Mouse (Mus musculus) neural tube, embryonic 15.5 days (tissue): Measurements from ENCODE around the gene Pfdn6. TPM values are rescaled to one million over a fixed set of nuclear protein-coding genes. Genes with fewer than 3 reads are reported as not detected.
"Not testable (repeated sequence)": the region's sequence is repeated elsewhere in the genome, so short reads cannot be mapped to it uniquely, and the experiment has no call there.

Source experiments
- ATAC-seq: fragments of 200-750 bp; cut with Nextera tagmentation; 2 replicates; pipeline ENCODE4 v1.8.0; 2017; ENCODE audit warnings: mild to moderate bottlenecking, moderate TSS enrichment, moderate library complexity; ENCODE audit not compliant: low FRiP score
- H3K27ac ChIP-seq: fragments of 300-500 bp; sonication (generic); replicated peaks from 2 replicates; pipeline ENCODE4 v1.5.1; 2015; ENCODE audit warnings: mild to moderate bottlenecking, inconsistent platforms
- H3K27me3 ChIP-seq: fragments of 300-500 bp; sonication (generic); replicated peaks from 2 replicates; pipeline ENCODE4 v1.6.1; 2015; ENCODE audit warnings: inconsistent platforms
- H3K36me3 ChIP-seq: fragments of 300-500 bp; sonication (generic); 2 replicates; pipeline ENCODE4 v1.6.1; 2015; ENCODE audit warnings: inconsistent platforms
- H3K4me1 ChIP-seq: fragments of 300-500 bp; sonication (generic); 2 replicates; pipeline ENCODE4 v1.6.1; 2015; ENCODE audit warnings: inconsistent platforms
- H3K4me2 ChIP-seq: fragments of 300-500 bp; sonication (generic); 2 replicates; pipeline ENCODE4 v1.6.1; 2015; ENCODE audit warnings: inconsistent platforms, mild to moderate bottlenecking, moderate library complexity
- H3K4me3 ChIP-seq: fragments of 300-500 bp; sonication (generic); replicated peaks from 2 replicates; pipeline ENCODE4 v1.5.1; 2015; ENCODE audit warnings: mild to moderate bottlenecking, inconsistent platforms
- H3K9ac ChIP-seq: fragments of 300-500 bp; sonication (generic); replicated peaks from 2 replicates; pipeline ENCODE4 v1.6.1; 2015; ENCODE audit warnings: mild to moderate bottlenecking, inconsistent platforms
- H3K9me3 ChIP-seq: fragments of 300-500 bp; sonication (generic); replicated peaks from 2 replicates; pipeline ENCODE4 v1.6.1; 2016; ENCODE audit warnings: inconsistent platforms
- WGBS: fragments of 180-500 bp; shearing (Covaris S2); methylation state at CpG from one replicate; pipeline ENCODE4 v1.1.7; 2015; ENCODE audit warnings: mixed read lengths; 5-methylcytosine and 5-hydroxymethylcytosine counted together
- polyA plus RNA-seq: library from polyadenylated mRNA; unstranded; fragments of >200 nt; fragmentation: Nextera tagmentation; extraction: Ambion mirVana; gene quantifications from 2 replicates; pipeline ENCODE4 v1.2.1, GENCODE M21; 2015

Pfdn6 gene
- polyA plus RNA-seq, 1 experiment from 2014 or later: 183 TPM

DNA sequence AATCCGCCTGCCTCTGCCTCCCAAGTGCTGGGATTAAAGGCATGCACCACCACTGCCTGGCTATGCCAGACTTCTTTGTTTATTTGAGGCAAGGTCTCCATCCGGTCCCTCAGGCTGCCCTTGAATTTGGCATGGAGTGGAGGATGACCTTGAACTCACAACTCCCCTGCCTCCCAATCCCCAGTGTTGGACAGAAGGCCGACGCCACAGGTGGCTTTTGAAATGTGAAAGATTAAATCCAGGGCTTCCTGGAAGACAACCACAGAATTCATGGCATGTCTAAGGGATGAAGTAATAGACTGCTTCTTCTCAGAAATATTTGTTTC is 39.2 kb downstream of the Pfdn6 start:
- Histone ChIP-seq H3K4me3 (no peak overlapping the region), H3K27me3 (no peaks in the 10 kb centered on the region), H3K4me2 (no peak overlapping the region), H3K9me3 (no peaks in the 10 kb centered on the region), H3K4me1 (no peaks in the 10 kb centered on the region), H3K9ac (no peak overlapping the region), H3K27ac (no peak overlapping the region), H3K36me3 (no peaks in the 10 kb centered on the region)
- ATAC-seq: no peak
- WGBS: 88% methylated on average over 4 of the region's 4 CpGs

DNA sequence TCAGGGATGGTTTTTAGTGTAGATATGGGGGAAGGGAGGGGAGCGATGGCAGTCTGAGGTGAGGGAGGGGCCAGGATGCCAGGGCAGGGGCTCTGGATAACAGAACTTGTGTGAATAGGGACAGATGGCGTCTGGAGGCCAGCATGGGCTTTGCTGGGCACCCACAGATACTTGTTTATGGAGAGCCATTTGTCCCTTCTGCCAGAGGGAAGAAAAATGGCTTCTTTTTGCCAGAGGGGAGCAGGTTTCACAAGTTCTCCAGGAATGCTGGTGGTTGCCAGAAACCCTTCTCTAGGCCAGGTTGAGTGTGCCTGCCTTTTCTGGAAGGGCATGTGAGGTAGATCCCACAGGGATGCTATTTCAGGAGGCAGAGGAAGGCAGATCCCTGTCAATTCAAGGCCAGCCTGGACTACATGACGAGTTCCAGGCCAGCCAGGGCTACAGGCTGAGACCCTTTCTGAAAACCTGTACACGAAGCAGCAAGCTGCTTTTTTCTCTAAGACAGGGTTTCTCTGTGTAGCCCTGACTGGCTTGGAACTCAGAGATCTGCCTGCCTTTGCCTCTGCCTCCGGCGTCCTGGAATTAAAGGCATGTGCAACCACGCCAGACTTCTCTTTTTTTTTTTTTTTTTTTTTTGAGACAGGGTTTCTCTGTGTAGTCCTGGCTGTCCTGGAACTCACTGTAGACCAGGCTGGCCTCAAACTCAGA is 39.7 kb downstream of the Pfdn6 start:
- no peak overlapping the region for H3K4me3 ChIP-seq
- H3K27me3 ChIP-seq: no peaks in the 10 kb centered on the region
- H3K4me2 ChIP-seq: no peak overlapping the region
- no peaks in the 10 kb centered on the region for H3K36me3 ChIP-seq
- H3K4me1 ChIP-seq: no peaks in the 10 kb centered on the region
- H3K27ac ChIP-seq: no peak overlapping the region
- no peak overlapping the region for H3K9ac ChIP-seq
- WGBS: 78% methylated on average over 7 of the region's 7 CpGs
- no peak for ATAC-seq
- H3K9me3 ChIP-seq: no peaks in the 10 kb centered on the region

DNA sequence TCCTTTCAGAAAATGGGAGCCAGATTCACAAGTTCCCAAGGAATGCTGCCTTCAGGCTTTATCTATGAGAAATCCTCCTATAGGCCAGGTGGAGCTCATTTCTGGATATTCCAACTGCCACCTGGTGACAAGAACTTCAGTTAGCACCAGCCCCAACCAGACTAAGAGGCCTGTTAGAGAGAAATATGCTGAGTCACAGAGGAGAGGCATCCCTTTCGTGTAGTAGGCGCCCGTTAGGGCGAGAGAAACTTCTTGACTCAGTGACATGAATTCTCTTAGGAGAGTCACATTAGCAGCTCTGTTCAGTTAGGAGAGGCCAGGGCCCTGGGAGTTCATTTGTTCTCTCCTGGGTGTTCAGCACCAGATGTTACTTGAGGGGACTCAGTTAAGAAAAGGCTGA is 40.5 kb downstream of the Pfdn6 start:
- Histone ChIP-seq H3K4me3 (no peak overlapping the region), H3K4me2 (no peak overlapping the region), H3K9ac (no peak overlapping the region), H3K27me3 (no peaks in the 10 kb centered on the region), H3K9me3 (no peaks in the 10 kb centered on the region), H3K27ac (no peak overlapping the region), H3K36me3 (no peaks in the 10 kb centered on the region), H3K4me1 (no peaks in the 10 kb centered on the region)
- no peak for ATAC-seq
- WGBS: 68% methylated on average over 4 of the region's 4 CpGs

DNA sequence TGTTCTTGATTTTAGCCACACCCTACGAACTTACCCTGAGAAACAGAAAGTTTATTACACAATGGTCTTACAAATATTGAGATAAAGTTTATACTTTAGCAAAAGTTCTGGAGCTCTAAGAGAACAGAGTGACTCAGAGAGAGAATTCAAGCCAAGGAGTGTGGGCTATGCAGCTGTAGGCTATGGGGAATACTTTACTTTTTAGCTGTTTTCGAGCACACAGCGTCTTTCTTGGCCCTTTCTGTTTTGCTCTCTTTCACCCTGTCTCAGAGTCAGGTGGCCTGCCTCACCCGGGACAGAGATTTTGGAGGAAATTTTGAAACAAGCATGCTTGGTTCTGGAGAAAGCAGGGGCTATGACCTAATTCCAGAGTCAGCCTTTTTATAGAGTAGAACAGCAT is 42.0 kb downstream of the Pfdn6 start:
- 83% methylated on average over 4 of the region's 4 CpGs for WGBS
- H3K4me3 ChIP-seq, H3K9ac ChIP-seq, H3K4me1 ChIP-seq, H3K27me3 ChIP-seq, H3K9me3 ChIP-seq, H3K4me2 ChIP-seq, H3K36me3 ChIP-seq, ATAC-seq, H3K27ac ChIP-seq: not testable (repeated sequence)

DNA sequence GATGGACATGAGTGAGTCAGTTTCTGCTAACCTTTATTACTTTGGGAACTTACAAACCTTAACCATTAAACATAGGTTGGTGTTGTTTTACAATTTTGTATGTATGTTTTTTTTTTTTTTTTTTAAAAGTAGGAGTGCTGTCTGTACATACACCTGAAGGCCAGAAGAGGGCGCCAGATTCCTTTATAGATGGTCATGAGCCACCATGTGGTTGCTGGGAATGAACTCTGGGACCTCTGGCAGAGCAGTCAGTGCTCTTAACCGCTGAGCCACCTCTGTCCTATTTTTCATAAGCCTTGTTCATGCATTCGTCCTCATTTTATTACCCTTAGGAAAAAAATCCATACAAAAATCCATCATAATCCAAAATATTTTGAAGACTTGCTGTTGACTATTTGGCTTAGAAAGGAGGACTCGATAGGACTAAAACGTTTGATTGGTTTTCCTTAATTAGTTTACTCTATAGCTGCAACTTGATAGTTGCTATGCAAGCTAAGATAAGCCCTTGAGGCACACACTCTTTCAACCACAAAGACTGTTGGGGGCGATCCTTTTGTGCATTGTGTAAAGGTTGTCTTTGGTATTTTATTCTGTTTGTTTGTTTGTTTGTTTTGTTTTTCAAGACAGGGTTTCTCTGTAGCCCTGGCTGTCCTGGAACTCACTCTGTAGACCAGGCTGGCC is 42.9 kb downstream of the Pfdn6 start:
- Histone ChIP-seq H3K9me3 (no peaks in the 10 kb centered on the region), H3K36me3 (no peaks in the 10 kb centered on the region), H3K9ac (no peak overlapping the region), H3K4me1 (no peaks in the 10 kb centered on the region), H3K4me2 (no peak overlapping the region), H3K4me3 (no peak overlapping the region), H3K27me3 (no peaks in the 10 kb centered on the region), H3K27ac (no peak overlapping the region)
- no peak for ATAC-seq
- 47% methylated on average over 6 of the region's 6 CpGs for WGBS

DNA sequence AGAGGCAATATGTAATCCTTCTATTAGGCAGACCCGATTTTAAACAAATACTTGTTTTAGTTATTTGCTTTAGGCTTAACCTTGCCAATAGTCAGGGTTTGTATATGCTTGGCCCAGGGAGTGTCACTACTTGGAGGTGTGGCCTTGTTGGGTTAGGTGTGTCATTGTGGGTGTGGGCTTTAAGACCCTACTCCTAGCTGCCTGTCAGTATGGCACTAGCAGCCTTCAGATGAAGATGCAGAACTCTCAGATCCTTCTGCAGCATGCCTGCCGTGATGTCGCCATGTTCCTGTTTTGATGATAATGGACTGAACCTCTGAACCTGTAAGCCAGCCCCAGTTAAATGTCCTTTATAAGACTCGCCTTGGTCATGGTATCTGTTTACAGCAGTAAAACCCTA is 47.1 kb downstream of the Pfdn6 start:
- H3K36me3 ChIP-seq, H3K27ac ChIP-seq, H3K4me3 ChIP-seq, H3K27me3 ChIP-seq, H3K9ac ChIP-seq, H3K4me2 ChIP-seq, H3K9me3 ChIP-seq, ATAC-seq: not testable (repeated sequence)
- WGBS: 80% methylated on average over 4 of the region's 4 CpGs
- peaks cover 11% of the 10 kb centered on the region for H3K4me1 ChIP-seq

DNA sequence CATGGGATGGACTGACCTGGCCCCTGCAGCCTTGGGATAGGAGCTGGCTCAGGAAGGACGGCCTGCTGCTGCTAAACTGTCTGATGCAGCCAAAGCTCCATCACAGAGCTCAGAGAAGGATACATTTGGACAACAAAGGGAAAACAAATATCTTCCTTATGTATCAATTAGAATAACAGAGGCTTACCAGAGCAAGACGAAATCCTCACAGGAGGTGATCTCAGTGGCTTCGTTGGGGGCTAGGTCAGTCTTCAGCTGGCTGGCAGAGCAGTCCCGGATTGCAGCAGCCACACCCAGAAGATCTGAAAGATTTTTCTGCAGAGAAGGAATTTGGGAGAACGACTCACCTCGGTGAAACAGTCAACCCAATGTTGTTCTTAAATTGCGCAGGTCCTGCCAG is 47.7 kb downstream of the Pfdn6 start:
- Histone ChIP-seq H3K4me3 (no peak overlapping the region), H3K4me1 (peaks cover 11% of the 10 kb centered on the region), H3K27me3 (no peaks in the 10 kb centered on the region), H3K27ac (no peak overlapping the region), H3K9me3 (no peaks in the 10 kb centered on the region), H3K4me2 (no peak overlapping the region), H3K36me3 (no peaks in the 10 kb centered on the region), H3K9ac (no peak overlapping the region)
- WGBS: 26% methylated on average over 7 of the region's 7 CpGs
- no peak for ATAC-seq

DNA sequence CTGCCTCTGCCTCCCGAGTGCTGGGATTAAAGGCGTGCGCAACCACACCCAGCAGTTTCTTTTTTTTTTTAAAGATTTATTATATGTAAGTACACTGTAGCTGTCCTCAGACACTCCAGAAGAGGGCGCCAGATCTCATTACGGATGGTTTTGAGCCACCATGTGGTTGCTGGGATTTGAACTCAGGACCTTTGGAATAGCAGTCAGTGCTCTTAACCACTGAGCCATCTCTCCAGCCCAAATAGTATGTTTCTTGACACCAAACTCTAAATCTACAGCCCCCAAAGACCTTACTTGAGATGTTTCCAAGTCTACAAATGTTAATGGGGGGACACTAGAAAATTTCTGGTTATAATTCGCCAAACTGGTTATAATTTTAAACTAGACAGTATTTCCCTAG is 48.3 kb downstream of the Pfdn6 start:
- H3K9me3 ChIP-seq, H3K4me2 ChIP-seq, H3K27ac ChIP-seq, H3K36me3 ChIP-seq, H3K9ac ChIP-seq, ATAC-seq, H3K27me3 ChIP-seq, H3K4me3 ChIP-seq: not testable (repeated sequence)
- H3K4me1 ChIP-seq: peaks cover 11% of the 10 kb centered on the region
- 77% methylated on average over 6 of the region's 6 CpGs for WGBS

DNA sequence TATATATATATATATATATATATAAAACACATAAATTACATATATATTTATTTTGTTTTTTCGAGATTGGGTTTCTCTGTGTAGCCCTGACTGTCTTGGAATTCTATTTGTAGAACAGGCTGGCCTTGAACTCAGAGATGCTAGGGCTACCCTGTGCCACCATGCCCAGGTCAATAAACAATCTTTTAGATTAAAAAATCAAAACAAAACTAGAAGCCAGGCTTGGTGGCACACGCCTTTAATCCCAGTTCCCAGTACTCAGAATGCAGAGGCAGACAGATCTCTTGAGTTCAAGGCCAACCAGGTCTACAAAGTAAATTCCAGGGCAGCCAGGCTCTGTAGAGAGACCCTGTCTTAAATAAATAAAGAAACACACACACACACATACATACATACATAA is 48.8 kb downstream of the Pfdn6 start:
- WGBS: 74% methylated on average over 2 of the region's 2 CpGs

DNA sequence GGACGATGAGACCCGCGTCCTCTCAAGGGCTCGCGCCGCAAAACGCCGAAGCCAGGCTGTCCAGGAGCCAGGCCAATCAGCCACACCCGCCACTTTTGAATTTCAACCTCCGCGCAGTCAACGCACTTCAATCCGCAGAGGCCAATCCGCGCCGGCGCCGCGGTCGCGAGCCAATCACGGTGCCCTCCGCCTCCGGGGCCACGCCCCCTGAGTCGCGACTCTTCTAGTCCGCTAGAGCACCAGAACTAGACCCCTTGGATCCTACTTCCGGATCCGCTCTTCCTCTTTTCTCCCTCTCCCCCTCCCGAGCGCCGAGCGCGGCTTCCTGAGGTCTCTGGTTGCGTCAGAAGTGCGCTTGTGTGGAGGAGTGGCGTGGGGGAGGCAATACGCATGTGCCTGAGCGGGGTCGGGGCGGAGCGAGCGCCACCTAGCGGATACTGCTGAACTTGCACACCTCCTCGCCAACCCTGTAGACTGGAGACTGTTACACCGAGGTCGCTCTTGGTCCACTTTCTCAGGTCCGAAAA is 49.5 kb downstream of the Pfdn6 start, which contains the start of gene Kifc1:
Gene Kifc1 (minus strand): TSS at position 129 of the 527 bp plus-strand sequence.
- Histone ChIP-seq H3K4me1 (peaks cover 11% of the 10 kb centered on the region), H3K27ac (no peak within 1 kb of the TSS), H3K27me3 (no peaks in the 10 kb centered on the region), H3K9ac (peak within 1 kb of the TSS; percentile 40), H3K4me2 (peak within 1 kb of the TSS; percentile 86), H3K4me3 (peak within 1 kb of the TSS; percentile 57), H3K36me3 (no peaks in the 10 kb centered on the region), H3K9me3 (no peaks in the 10 kb centered on the region)
- WGBS: under 1% methylated on average over 49 of the region's 49 CpGs
- peak; percentile 100 for ATAC-seq

More for the DNA sequence above, 48.8 kb downstream of the Pfdn6 start:
- Histone ChIP-seq H3K9me3 (no peaks in the 10 kb centered on the region), H3K9ac (no peak overlapping the region), H3K4me3 (no peak overlapping the region), H3K27ac (no peak overlapping the region), H3K4me2 (no peak overlapping the region), H3K36me3 (no peaks in the 10 kb centered on the region), H3K27me3 (no peaks in the 10 kb centered on the region), H3K4me1 (peaks cover 11% of the 10 kb centered on the region)
- no peak for ATAC-seq

DNA sequence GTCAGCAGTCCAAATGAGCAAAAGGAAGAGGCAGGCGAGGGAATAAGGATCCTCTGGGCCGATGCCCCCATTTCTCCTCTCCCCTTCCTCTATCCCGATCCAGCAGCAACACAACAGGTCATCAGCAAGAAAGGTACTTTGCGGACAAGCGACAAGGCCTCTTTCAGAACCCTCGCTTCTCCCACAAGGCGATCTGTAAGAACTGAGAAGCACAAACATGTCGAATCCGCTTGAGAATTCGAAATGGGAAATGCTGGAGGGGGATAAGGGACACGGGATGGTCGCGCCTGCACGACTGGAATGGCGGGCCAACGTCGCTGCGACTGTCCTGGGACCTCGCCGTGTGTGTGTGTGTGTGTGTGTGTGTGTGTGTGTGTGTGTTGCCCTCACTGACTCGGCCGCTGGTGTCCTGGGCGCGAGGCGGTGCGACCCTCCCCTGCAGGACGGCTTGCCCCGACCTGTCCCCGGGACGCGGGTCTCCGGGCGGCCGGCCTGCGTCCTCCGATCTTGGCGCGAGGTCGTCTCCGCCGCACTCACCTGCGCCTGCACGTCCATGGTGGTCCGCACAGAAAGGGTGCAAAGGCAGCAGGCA is 50.1 kb downstream of the Pfdn6 start:
- not testable (repeated sequence) for H3K9me3 ChIP-seq, ATAC-seq, H3K36me3 ChIP-seq, H3K27ac ChIP-seq, H3K27me3 ChIP-seq
- Histone ChIP-seq H3K4me3 (peak overlapping the region; percentile 57), H3K4me2 (peak overlapping the region; percentile 86), H3K9ac (peak overlapping the region; percentile 40), H3K4me1 (peaks cover 11% of the 10 kb centered on the region)
- under 1% methylated on average over 35 of the region's 44 CpGs for WGBS
